Mouse (Mus musculus) forelimb bud, embryonic 11.5 days (tissue): ENCODE measurements around the gene Pdk2.

Experiments used
- DNase-seq: peaks from one replicate; pipeline ENCODE4 v3.0.0-alpha.2; 2012; ENCODE audit warnings: low read depth, low spot score

The Pdk2 gene

GRCm38 (mm10) chr11:95070140-95071107 is 29.3 kb upstream of the Pdk2 start:
- DNase-seq = peak; percentile 23

GRCm38 (mm10) chr11:95069226-95069957 is 28.2 kb upstream of the Pdk2 start:
- no peak for DNase-seq

- DNase-seq = peak; percentile 8
Measured at GRCm38 (mm10) chr11:95056768-95057501, 15.8 kb upstream of the Pdk2 start.

- no peak for DNase-seq
Measured at GRCm38 (mm10) chr11:95053062-95053461, 11.9 kb upstream of the Pdk2 start.

GRCm38 (mm10) chr11:95046980-95047680 is 6.0 kb upstream of the Pdk2 start:
- peak; percentile 80 for DNase-seq

GRCm38 (mm10) chr11:95044185-95044870 is 3.2 kb upstream of the Pdk2 start:
- no peak for DNase-seq

DNA sequence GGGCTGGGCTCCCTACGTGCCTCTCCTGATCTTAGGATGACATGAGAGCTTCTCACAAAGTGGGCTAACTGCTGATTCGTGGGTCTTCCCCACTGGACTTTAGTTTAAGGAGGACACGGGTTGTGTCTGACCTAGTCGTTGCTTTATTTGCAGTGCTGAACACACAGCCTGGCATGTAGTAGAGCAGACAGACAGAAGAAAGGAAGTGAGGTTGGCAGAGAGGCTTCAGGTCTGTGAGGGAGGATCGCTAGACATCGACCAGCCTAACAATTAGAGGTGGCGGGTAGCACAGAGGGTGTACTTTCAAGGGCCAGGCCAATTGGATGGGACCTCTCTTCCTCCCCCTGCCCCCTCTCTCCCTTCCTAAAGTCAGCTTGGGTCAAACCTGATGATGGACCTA is 2.5 kb upstream of the Pdk2 start:
- no peak for DNase-seq

GRCm38 (mm10) chr11:95043060-95043459 is 1.9 kb upstream of the Pdk2 start:
- no peak for DNase-seq

DNA sequence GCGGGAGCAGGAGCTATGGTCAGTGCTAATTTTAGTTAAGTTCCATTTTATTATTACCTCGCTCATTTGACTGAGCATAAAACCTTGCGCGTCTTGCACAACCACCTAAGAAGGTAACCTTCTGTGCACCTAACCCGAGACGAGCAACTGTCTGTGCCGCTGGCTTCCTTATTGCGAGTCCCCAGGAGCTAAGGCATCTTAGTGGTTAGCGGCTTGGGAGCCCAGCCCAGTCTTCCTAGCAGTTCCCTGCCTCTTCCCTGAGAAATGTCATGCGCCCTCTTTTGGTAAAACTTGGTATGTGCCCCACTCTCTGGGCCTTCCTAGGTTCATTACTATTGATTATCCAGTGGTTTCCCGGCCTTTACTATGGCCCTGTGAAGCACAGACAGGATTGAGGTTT is 942 bp upstream of the Pdk2 start:
- DNase-seq = peak; percentile 87

GRCm38 (mm10) chr11:95040491-95041138 is 539 bp downstream of the Pdk2 start:
- peak; percentile 31 for DNase-seq

DNA sequence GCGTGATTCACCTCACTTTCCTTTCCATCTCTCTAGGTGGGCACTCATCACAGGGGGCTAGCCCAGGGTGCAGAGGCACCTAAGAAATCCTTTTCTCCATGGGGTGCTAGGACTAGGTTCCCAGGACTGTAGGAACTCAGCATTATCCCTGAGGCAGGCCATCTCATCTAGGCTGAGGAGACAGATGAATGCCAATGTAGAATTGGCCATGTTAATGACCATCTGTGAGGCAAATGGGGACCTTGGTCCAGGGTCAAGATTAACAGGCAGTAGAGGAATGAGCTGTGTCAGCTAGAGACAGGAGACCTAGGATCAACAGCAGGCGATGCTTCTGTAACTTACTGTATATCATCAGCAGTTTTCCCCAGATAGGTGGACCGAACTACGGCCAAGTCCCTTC is 1.4 kb downstream of the Pdk2 start:
- DNase-seq = no peak

DNA sequence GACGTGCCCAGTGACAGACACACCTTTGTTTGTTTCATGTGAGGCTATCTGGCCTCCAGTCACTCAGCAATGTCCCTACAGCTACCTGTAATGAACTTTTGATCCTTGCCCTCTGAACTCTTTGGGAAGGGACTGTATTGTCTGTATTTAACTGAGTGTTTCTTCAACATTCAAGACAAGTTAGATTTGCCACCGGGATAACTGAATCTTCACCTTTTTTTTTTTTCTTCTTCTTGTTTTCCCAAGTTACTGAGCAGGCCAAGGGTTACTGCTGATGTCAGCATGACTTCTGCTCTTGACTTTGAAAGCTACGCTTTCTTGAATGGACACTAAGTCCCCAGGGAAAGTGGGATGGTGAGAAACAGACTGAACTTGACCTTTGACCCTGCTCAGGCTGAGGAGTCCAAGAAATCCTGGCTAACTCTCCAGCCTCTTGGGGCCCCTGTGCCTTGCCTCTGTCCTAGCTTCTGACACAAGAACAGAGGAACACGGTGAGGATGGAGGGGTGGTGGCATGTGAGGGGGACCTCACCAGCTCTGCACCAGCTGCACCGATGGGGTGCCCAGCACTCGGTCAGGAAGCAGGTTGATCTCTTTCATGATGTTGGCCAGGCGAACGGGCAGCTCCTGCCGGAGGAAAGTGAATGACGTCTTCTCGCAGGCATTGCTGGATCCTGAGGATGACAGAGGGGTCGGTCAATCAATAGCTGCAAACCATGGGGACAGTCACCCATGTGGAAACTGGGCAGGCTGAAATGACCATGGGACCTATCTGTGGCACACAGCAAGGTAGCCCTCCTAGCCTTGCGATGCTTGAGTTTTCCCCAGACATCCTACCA is 2.1 kb downstream of the Pdk2 start:
- no peak for DNase-seq

- no peak for DNase-seq
Measured at GRCm38 (mm10) chr11:95038156-95038817, 2.9 kb downstream of the Pdk2 start.

DNA sequence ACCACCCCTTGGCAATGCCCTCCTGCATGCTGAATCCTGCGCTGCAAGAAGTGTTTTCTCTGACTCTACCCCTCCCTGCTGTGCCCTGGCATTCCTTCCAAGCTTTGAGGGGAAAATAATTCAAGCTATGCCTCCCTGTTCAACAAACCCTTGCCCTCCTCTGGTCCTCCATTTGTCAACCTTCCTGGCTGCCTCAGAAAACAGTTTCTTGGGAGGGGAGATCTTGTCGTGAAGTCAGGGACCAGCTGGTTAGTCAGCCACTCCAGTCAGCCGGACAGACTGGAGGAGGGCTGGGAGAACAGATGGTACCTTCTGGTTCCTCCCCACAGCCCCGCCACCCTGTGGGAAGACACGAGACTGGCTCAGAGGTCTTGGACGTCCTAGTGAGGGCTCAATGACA is 3.8 kb downstream of the Pdk2 start:
- DNase-seq = no peak

DNA sequence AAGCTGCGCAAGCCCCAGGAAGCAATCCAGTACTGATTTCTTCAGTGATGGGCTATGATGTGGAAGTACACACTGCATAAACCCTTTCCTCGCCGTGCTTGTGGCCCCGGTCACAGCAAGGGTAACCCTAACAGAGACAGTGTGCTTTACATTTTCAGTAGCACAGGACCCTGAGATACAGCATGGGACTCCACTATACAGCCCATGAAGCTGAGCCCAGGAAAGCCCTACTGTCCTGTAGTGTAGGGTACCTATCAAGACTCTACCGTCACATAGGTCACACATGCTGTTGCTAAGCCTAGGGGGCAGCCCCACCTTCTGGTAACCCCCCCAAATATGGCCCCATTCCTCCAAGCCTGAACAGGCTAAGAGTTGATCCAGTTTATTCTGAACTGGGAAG is 4.6 kb downstream of the Pdk2 start:
- DNase-seq = no peak

DNA sequence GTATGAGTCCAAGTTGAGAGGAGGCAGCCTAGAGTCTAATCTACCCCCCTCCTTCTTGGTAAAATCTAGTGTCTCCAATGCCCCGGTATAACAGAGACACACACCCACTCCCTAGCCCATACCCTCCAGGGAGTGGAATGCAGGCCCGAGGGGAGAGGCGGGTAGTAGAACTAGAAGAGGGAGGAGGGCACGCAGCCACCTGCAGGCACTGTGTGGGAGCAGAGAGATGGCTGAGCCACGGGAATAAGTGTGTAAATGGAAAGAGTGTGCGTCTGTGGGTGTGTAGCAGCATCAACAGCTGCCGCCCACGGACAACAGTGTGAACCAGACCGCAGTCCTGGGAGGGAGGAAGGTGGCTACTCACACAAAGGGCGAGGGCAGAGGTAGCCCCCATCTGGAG is 6.3 kb downstream of the Pdk2 start:
- no peak for DNase-seq

DNA sequence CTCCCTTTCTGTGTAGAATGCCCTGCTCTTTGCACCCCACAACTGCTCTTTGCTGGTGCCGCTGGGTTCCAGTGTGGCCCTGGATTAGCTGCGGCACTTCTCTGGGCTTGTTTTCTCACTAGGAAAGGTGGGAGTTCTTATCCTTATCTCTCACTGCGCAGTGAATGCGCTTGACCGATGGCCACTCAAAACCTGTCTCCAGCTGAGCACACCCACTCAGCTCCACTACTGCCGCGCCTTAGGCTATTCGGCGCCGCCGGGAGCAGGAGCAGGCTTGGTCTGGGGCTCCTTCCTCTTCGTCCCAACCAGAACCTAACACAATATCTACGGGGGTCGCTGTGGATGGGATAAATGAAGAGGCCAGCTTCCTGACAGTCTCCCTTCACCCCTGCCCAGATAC is 7.5 kb downstream of the Pdk2 start:
- no peak for DNase-seq

- no peak for DNase-seq
Measured at GRCm38 (mm10) chr11:95032945-95033344, 8.2 kb downstream of the Pdk2 start.
